Mouse (Mus musculus): ENCODE measurements around the gene Gm29609. TPM values are rescaled to one million over a fixed set of nuclear protein-coding genes. Genes with fewer than 3 reads are reported as not detected.

The Gm29609 gene
- polyA plus RNA-seq, 1 experiment from 2014 or later = 0.92 TPM

- peak; percentile 28 for TF ChIP-seq CTCF (IDR thresholded peaks at IDR 0.05; ENCODE audit: low read depth)
- peak overlapping the region; percentile 99 for H3K27ac ChIP-seq (ENCODE audit: low read depth)
- no peaks in the 10 kb centered on the region for H3K9me3 ChIP-seq (ENCODE audit: low read depth, low read length)
- peaks cover 6% of the 10 kb centered on the region; the same call in 1 of the 2 replicates for H3K4me1 ChIP-seq (ENCODE audit: insufficient read depth)
- peak overlapping the region; percentile 95 for H3K4me3 ChIP-seq (ENCODE audit: low read depth, low read length)
- peaks cover under 1% of the 10 kb centered on the region; the same call in 1 of the 2 replicates for H3K36me3 ChIP-seq (ENCODE audit: insufficient read depth)
- no peaks in the 10 kb centered on the region for H3K27me3 ChIP-seq (ENCODE audit: insufficient read depth, low read length)
- peak overlapping the region; percentile 93 for H3K4me2 ChIP-seq
- ATAC-seq (ENCODE audit: insufficient read depth) = peak; percentile 73
- peak; percentile 31 for DNase-seq
- under 1% methylated on average over 25 of the region's 25 CpGs for WGBS
- H3K9ac ChIP-seq = peak overlapping the region; percentile 66
These were observed 378 bp downstream of the Gm29609 start for GRCm38 (mm10) chr5:31179301-31179765.

GRCm38 (mm10) chr5:31168630-31169029 lies 11.1 kb downstream of the Gm29609 start:
- 83% methylated on average over 4 of the region's 4 CpGs for WGBS
- no peaks in the 10 kb centered on the region for H3K4me1 ChIP-seq (ENCODE audit: insufficient read depth)

GRCm38 (mm10) chr5:31164878-31165277 lies 14.8 kb downstream of the Gm29609 start:
- Histone ChIP-seq H3K4me3 (ENCODE audit: low read depth, low read length) (no peak overlapping the region), H3K4me2 (no peak overlapping the region), H3K36me3 (ENCODE audit: insufficient read depth) (peaks cover 88% of the 10 kb centered on the region), H3K9ac (no peak overlapping the region), H3K9me3 (ENCODE audit: low read depth, low read length) (no peaks in the 10 kb centered on the region), H3K27ac (ENCODE audit: low read depth) (no peak overlapping the region), H3K27me3 (ENCODE audit: insufficient read depth, low read length) (no peaks in the 10 kb centered on the region), H3K4me1 (ENCODE audit: insufficient read depth) (no peaks in the 10 kb centered on the region)
- ATAC-seq (ENCODE audit: insufficient read depth) (no peak), DNase-seq (no peak)
- WGBS = 75% methylated on average over 1 of the region's 1 CpGs
- no peak for TF ChIP-seq CTCF (IDR thresholded peaks at IDR 0.05; ENCODE audit: low read depth)

More at GRCm38 (mm10) chr5:31168630-31169029, 11.1 kb downstream of the Gm29609 start:
- DNase-seq = no peak
- Histone ChIP-seq H3K27ac (ENCODE audit: low read depth) (no peak overlapping the region), H3K4me2 (no peak overlapping the region), H3K4me3 (ENCODE audit: low read depth, low read length) (no peak overlapping the region), H3K9me3 (ENCODE audit: low read depth, low read length) (no peaks in the 10 kb centered on the region), H3K9ac (no peak overlapping the region), H3K36me3 (ENCODE audit: insufficient read depth) (peaks cover 96% of the 10 kb centered on the region), H3K27me3 (ENCODE audit: insufficient read depth, low read length) (no peaks in the 10 kb centered on the region)
- no peak for ATAC-seq (ENCODE audit: insufficient read depth)
- no peak for TF ChIP-seq CTCF (IDR thresholded peaks at IDR 0.05; ENCODE audit: low read depth)

GRCm38 (mm10) chr5:31162462-31162861 lies 17.2 kb downstream of the Gm29609 start:
- Histone ChIP-seq H3K4me1 (ENCODE audit: insufficient read depth) (no peaks in the 10 kb centered on the region), H3K4me2 (no peak overlapping the region), H3K27ac (ENCODE audit: low read depth) (no peak overlapping the region), H3K4me3 (ENCODE audit: low read depth, low read length) (no peak overlapping the region), H3K36me3 (ENCODE audit: insufficient read depth) (peaks cover 88% of the 10 kb centered on the region), H3K27me3 (ENCODE audit: insufficient read depth, low read length) (no peaks in the 10 kb centered on the region), H3K9me3 (ENCODE audit: low read depth, low read length) (no peaks in the 10 kb centered on the region), H3K9ac (no peak overlapping the region)
- ATAC-seq (ENCODE audit: insufficient read depth) (no peak), DNase-seq (no peak)
- TF ChIP-seq CTCF (IDR thresholded peaks at IDR 0.05; ENCODE audit: low read depth) = no peak

GRCm38 (mm10) chr5:31154152-31154553 lies 25.6 kb downstream of the Gm29609 start, which contains the start of gene Mpv17:
Mpv17 (minus strand) TSS chr5:31154251.
- Histone ChIP-seq H3K27ac (ENCODE audit: low read depth) (peak within 1 kb of the TSS; percentile 71), H3K4me2 (peak within 1 kb of the TSS; percentile 89), H3K4me1 (ENCODE audit: insufficient read depth) (no peaks in the 10 kb centered on the region), H3K9me3 (ENCODE audit: low read depth, low read length) (no peaks in the 10 kb centered on the region), H3K9ac (peak within 1 kb of the TSS; percentile 63), H3K4me3 (ENCODE audit: low read depth, low read length) (peak within 1 kb of the TSS; percentile 63), H3K27me3 (ENCODE audit: insufficient read depth, low read length) (no peaks in the 10 kb centered on the region), H3K36me3 (ENCODE audit: insufficient read depth) (peaks cover 37% of the 10 kb centered on the region)
- ATAC-seq (ENCODE audit: insufficient read depth) (peak; percentile 90), DNase-seq (peak; percentile 91)
- no peak for TF ChIP-seq CTCF (IDR thresholded peaks at IDR 0.05; ENCODE audit: low read depth)
- WGBS = 0% methylated on average over 19 of the region's 19 CpGs

GRCm38 (mm10) chr5:31153516-31154151 lies 26.1 kb downstream of the Gm29609 start:
- peaks cover 32% of the 10 kb centered on the region for H3K36me3 ChIP-seq (ENCODE audit: insufficient read depth)
- no peak for TF ChIP-seq CTCF (IDR thresholded peaks at IDR 0.05; ENCODE audit: low read depth)
- no peaks in the 10 kb centered on the region for H3K4me1 ChIP-seq (ENCODE audit: insufficient read depth)
- no peaks in the 10 kb centered on the region for H3K9me3 ChIP-seq (ENCODE audit: low read depth, low read length)
- H3K9ac ChIP-seq = peak overlapping the region; percentile 63
- no peaks in the 10 kb centered on the region for H3K27me3 ChIP-seq (ENCODE audit: insufficient read depth, low read length)
- H3K27ac ChIP-seq (ENCODE audit: low read depth) = peak overlapping the region; percentile 4; the same call in 1 of the 2 replicates
- peak overlapping the region; percentile 89 for H3K4me2 ChIP-seq
- DNase-seq = no peak
- ATAC-seq (ENCODE audit: insufficient read depth) = 0 out of 2 replicates have a peak, but pooled peaks have one; percentile 7
- WGBS = 34% methylated on average over 6 of the region's 6 CpGs
- peak overlapping the region; percentile 63 for H3K4me3 ChIP-seq (ENCODE audit: low read depth, low read length)

GRCm38 (mm10) chr5:31151746-31152145 lies 28.0 kb downstream of the Gm29609 start:
- 88% methylated on average over 3 of the region's 3 CpGs for WGBS
- TF ChIP-seq CTCF (IDR thresholded peaks at IDR 0.05; ENCODE audit: low read depth) = peak; percentile 12; the same call in 1 of the 2 replicates
- no peak overlapping the region for H3K4me2 ChIP-seq
- no peak overlapping the region for H3K9ac ChIP-seq
- H3K27ac ChIP-seq (ENCODE audit: low read depth) = no peak overlapping the region
- no peaks in the 10 kb centered on the region for H3K4me1 ChIP-seq (ENCODE audit: insufficient read depth)
- no peak overlapping the region for H3K4me3 ChIP-seq (ENCODE audit: low read depth, low read length)
- peaks cover 13% of the 10 kb centered on the region for H3K36me3 ChIP-seq (ENCODE audit: insufficient read depth)
- no peak for DNase-seq
- no peak for ATAC-seq (ENCODE audit: insufficient read depth)
- H3K9me3 ChIP-seq (ENCODE audit: low read depth, low read length) = no peaks in the 10 kb centered on the region
- no peaks in the 10 kb centered on the region for H3K27me3 ChIP-seq (ENCODE audit: insufficient read depth, low read length)
